ENCODE assay signal across 8 mouse cellular contexts in the genomic region with DNA sequence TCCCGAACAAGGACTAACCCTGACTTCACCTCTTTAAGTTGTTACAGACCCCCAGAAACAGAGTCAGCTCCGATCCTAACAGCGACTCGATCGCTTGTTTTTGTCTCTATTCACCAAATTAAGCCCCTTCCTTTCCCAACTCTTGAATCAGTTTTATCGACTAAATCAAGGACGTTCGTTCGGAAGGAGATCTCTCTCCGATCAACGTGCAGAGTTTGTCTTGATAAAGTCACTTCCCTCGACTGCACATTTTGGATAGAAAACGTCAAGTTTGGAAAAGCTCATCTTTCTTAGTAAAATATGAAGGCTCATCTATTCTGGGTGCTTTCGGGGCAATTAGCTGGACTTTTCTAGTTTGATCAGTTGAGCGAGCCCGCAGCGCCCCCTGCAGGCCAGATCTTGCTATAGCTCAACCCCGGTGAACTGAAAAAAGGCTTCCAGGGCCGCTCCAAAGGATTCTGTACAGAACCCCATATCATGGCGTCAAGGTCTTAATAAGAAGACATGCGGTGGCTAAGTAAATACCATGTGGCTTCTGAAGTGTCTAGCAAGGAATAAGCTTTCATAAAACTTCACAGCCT. TPM values are rescaled to one million over a fixed set of nuclear protein-coding genes. Genes with fewer than 3 reads are reported as not detected.
DNase-seq lines count a peak whose midpoint lies in the region; ATAC-seq and TF ChIP-seq lines count a peak whose summit lies in the region.

No protein-coding gene starts in this region.

- H3K4me3 ChIP-seq in bone marrow, adult 2 months (replicated peaks; ENCODE audit: control insufficient read depth, low read depth, low read length) = peak overlapping the region; percentile 78
- peak overlapping the region; percentile 51 for H3K4me3 ChIP-seq in embryonic facial prominence, embryonic 14.5 days (ENCODE audit: low read depth, low read length)
- peak overlapping the region; percentile 65 for H3K4me3 ChIP-seq in liver, embryonic 11.5 days (ENCODE audit: low read depth, low read length)

- H3K9ac ChIP-seq in embryonic facial prominence, embryonic 14.5 days (ENCODE audit: low read depth, low read length) = peak overlapping the region; percentile 58
- H3K9ac ChIP-seq in liver, embryonic 11.5 days (ENCODE audit: low read depth, low read length) = peak overlapping the region; percentile 68

- H3K9me3 ChIP-seq in embryonic facial prominence, embryonic 14.5 days (ENCODE audit: control insufficient read depth, low read length) = no peaks in the 10 kb centered on the region
- H3K9me3 ChIP-seq in liver, embryonic 11.5 days (ENCODE audit: control insufficient read depth, low read length) = no peaks in the 10 kb centered on the region

- peaks cover 5% of the 10 kb centered on the region for H3K4me1 ChIP-seq in bone marrow, adult 2 months (ENCODE audit: control insufficient read depth, insufficient read depth, low read length)
- H3K4me1 ChIP-seq in embryonic facial prominence, embryonic 14.5 days (ENCODE audit: control insufficient read depth, insufficient read depth, low read length) = peaks cover 7% of the 10 kb centered on the region; the same call in 1 of the 2 replicates
- H3K4me1 ChIP-seq in liver, embryonic 11.5 days (replicated peaks; ENCODE audit: control insufficient read depth, insufficient read depth, low read length) = peaks cover 24% of the 10 kb centered on the region

- peak; percentile 92 for DNase-seq in 416B (ENCODE audit: low read depth)
- peak; percentile 90 for DNase-seq in embryonic facial prominence, embryonic 14.5 days (ENCODE audit: low spot score)
- DNase-seq in heart, adult 9 months (ENCODE audit: low spot score in 2 of 2) = peak; percentile 69 to 84
- peak; percentile 90 for DNase-seq in kidney, adult 9 months
- DNase-seq in liver, embryonic 11.5 days (ENCODE audit: low spot score) = peak; percentile 89
- peak; percentile 92 for DNase-seq in naive thymus-derived CD4-positive, alpha-beta T cell, adult 2 months (ENCODE audit: low read depth)
- peak; percentile 89 for DNase-seq in splenic B cell, adult 2 months (ENCODE audit: low read depth, low spot score)

- H3K27me3 ChIP-seq in embryonic facial prominence, embryonic 14.5 days (replicated peaks; ENCODE audit: control insufficient read depth, insufficient read depth, low read length) = no peaks in the 10 kb centered on the region
- H3K27me3 ChIP-seq in liver, embryonic 11.5 days (replicated peaks; ENCODE audit: control insufficient read depth, insufficient read depth, low read length) = no peaks in the 10 kb centered on the region
- no peaks in the 10 kb centered on the region for H3K27me3 ChIP-seq in splenic B cell, adult 2 months (ENCODE audit: control insufficient read depth, insufficient read depth, low read length, poor library complexity, severe bottlenecking)

- WGBS in bone marrow, adult 2 months = 1% methylated on average over 21 of the region's 21 CpGs
- 2% methylated on average over 21 of the region's 21 CpGs for WGBS in embryonic facial prominence, embryonic 14.5 days
- WGBS in liver, embryonic 11.5 days = under 1% methylated on average over 21 of the region's 21 CpGs

- peak; percentile 31; the same call in 1 of the 2 replicates for ATAC-seq in embryonic facial prominence, embryonic 14.5 days (ENCODE audit: low read depth)
- no peak for ATAC-seq in liver, embryonic 11.5 days (replicated peaks; ENCODE audit: low FRiP score)

- no peaks in the 10 kb centered on the region for H3K36me3 ChIP-seq in embryonic facial prominence, embryonic 14.5 days (ENCODE audit: control insufficient read depth, insufficient read depth, low read length)
- no peaks in the 10 kb centered on the region for H3K36me3 ChIP-seq in liver, embryonic 11.5 days (ENCODE audit: control insufficient read depth, insufficient read depth, low read length)
- H3K36me3 ChIP-seq in splenic B cell, adult 2 months (ENCODE audit: control insufficient read depth, insufficient read depth, low read length, poor library complexity, severe bottlenecking) = no peaks in the 10 kb centered on the region

- no peak for TF ChIP-seq POLR2A in bone marrow, adult 2 months (IDR thresholded peaks at IDR 0.05; ENCODE audit: borderline replicate concordance, control insufficient read depth, low read depth, low read length)

- peak overlapping the region; percentile 96 for H3K4me2 ChIP-seq in embryonic facial prominence, embryonic 14.5 days (ENCODE audit: low read depth, low read length)
- peak overlapping the region; percentile 100 for H3K4me2 ChIP-seq in liver, embryonic 11.5 days

- TF ChIP-seq CTCF in bone marrow, adult 2 months (IDR thresholded peaks at IDR 0.05; ENCODE audit: control insufficient read depth, insufficient read depth, low read length) = peak; percentile 85

- no peak overlapping the region; the same call in 1 of the 2 replicates for H3K27ac ChIP-seq in bone marrow, adult 2 months (ENCODE audit: control insufficient read depth, insufficient read depth, low read depth, low read length, poor library complexity)
- H3K27ac ChIP-seq in embryonic facial prominence, embryonic 14.5 days (replicated peaks; ENCODE audit: low read depth, low read length) = peak overlapping the region; percentile 89
- H3K27ac ChIP-seq in liver, embryonic 11.5 days (ENCODE audit: low read depth, low read length) = peak overlapping the region; percentile 82

RNA-seq across cellular contexts. Expression of a gene that starts 4.3 kb away (rescaled TPM):
- polyA plus RNA-seq in bone marrow, adult 2 months (2011; ENCODE audit: insufficient read depth, insufficient read length, low replicate concordance, missing spikeins) = 5.4 and 20.0 TPM in 2 replicates
- polyA plus RNA-seq in embryonic facial prominence, embryonic 14.5 days (2014; fragmentation: Nextera tagmentation; extraction: Ambion mirVana) = 6.2 and 6.4 TPM in 2 replicates
- 10.2 and 10.5 TPM in 2 replicates for polyA plus RNA-seq in liver, embryonic 11.5 days (2014; fragmentation: Nextera tagmentation; extraction: Ambion mirVana)

RNA-seq across cellular contexts. Expression of a gene that starts 18.8 kb away (rescaled TPM):
- polyA plus RNA-seq in bone marrow, adult 2 months (2011; ENCODE audit: insufficient read depth, insufficient read length, low replicate concordance, missing spikeins) = 886 and 890 TPM in 2 replicates
- polyA plus RNA-seq in embryonic facial prominence, embryonic 14.5 days (2014; fragmentation: Nextera tagmentation; extraction: Ambion mirVana) = 984 and 996 TPM in 2 replicates
- polyA plus RNA-seq in liver, embryonic 11.5 days (2014; fragmentation: Nextera tagmentation; extraction: Ambion mirVana) = 1,813 and 1,952 TPM in 2 replicates

RNA-seq across cellular contexts. Expression of a gene that starts 20.7 kb away (rescaled TPM):
- polyA plus RNA-seq in bone marrow, adult 2 months (2011; ENCODE audit: insufficient read depth, insufficient read length, low replicate concordance, missing spikeins) = 128 and 173 TPM in 2 replicates
- polyA plus RNA-seq in embryonic facial prominence, embryonic 14.5 days (2014; fragmentation: Nextera tagmentation; extraction: Ambion mirVana) = 133 and 136 TPM in 2 replicates
- 241 and 245 TPM in 2 replicates for polyA plus RNA-seq in liver, embryonic 11.5 days (2014; fragmentation: Nextera tagmentation; extraction: Ambion mirVana)

RNA-seq across cellular contexts. Expression of a gene that starts 49.2 kb away (rescaled TPM):
- 3.2 and 6.7 TPM in 2 replicates for polyA plus RNA-seq in bone marrow, adult 2 months (2011; ENCODE audit: insufficient read depth, insufficient read length, low replicate concordance, missing spikeins)
- 0.55 and 0.58 TPM in 2 replicates for polyA plus RNA-seq in embryonic facial prominence, embryonic 14.5 days (2014; fragmentation: Nextera tagmentation; extraction: Ambion mirVana)
- 0.73 and 0.85 TPM in 2 replicates for polyA plus RNA-seq in liver, embryonic 11.5 days (2014; fragmentation: Nextera tagmentation; extraction: Ambion mirVana)

RNA-seq across cellular contexts. Expression of a gene that starts 50.9 kb away (rescaled TPM):
- polyA plus RNA-seq in bone marrow, adult 2 months (2011; ENCODE audit: insufficient read depth, insufficient read length, low replicate concordance, missing spikeins) = 9.5 and 19.3 TPM in 2 replicates
- polyA plus RNA-seq in embryonic facial prominence, embryonic 14.5 days (2014; fragmentation: Nextera tagmentation; extraction: Ambion mirVana) = 6.6 and 8.5 TPM in 2 replicates
- polyA plus RNA-seq in liver, embryonic 11.5 days (2014; fragmentation: Nextera tagmentation; extraction: Ambion mirVana) = 24.6 and 24.7 TPM in 2 replicates
